In genomic region chr2:143708205-143708604, GRCm38 (mm10) we compare ENCODE assay signal across 15 mouse cellular contexts.
"Had no signal": no experiment of that assay in that cellular context is flagged by ENCODE, and none has a peak within 500 bp of the region (broad histone marks: within the 10 kb centered on the region; RNA-seq: fewer than 3 reads in every experiment).

No protein-coding gene starts in this region.

- H3K9me3 ChIP-seq: lung, embryonic 15.5 days; midbrain, embryonic 13.5 days; midbrain, embryonic 15.5 days; neural tube, embryonic 12.5 days; stomach, embryonic 15.5 days had no signal

- H3K4me1 ChIP-seq: lung, embryonic 15.5 days; megakaryocyte, embryonic 14.5 days; midbrain, embryonic 15.5 days; neural tube, embryonic 12.5 days; stomach, embryonic 15.5 days had no signal

- H3K4me3 ChIP-seq: lung, embryonic 15.5 days; megakaryocyte, embryonic 14.5 days; midbrain, embryonic 13.5 days; midbrain, embryonic 15.5 days; neural tube, embryonic 12.5 days; stomach, embryonic 15.5 days had no signal

- H3K36me3 ChIP-seq: lung, embryonic 15.5 days; midbrain, embryonic 13.5 days; midbrain, embryonic 15.5 days; neural tube, embryonic 12.5 days; stomach, embryonic 15.5 days had no signal

- H3K27me3 ChIP-seq: lung, embryonic 15.5 days; megakaryocyte, embryonic 14.5 days; midbrain, embryonic 13.5 days; midbrain, embryonic 15.5 days; neural tube, embryonic 12.5 days; stomach, embryonic 15.5 days had no signal

- H3K27ac ChIP-seq: lung, embryonic 15.5 days; macrophage; midbrain, embryonic 13.5 days; midbrain, embryonic 15.5 days; neural tube, embryonic 12.5 days; stomach, embryonic 15.5 days; stomach, postnatal 0 days had no signal

- DNase-seq: lung, adult 2 months; lung, postnatal 14 days; lung, postnatal 36 days; right cerebral cortex, postnatal 14 days; thymus, adult 2 months; thymus, postnatal 25 days; thymus, postnatal 4 days had no signal
